Mouse (Mus musculus): Measurements from ENCODE around the gene Acvr1c.

DNA sequence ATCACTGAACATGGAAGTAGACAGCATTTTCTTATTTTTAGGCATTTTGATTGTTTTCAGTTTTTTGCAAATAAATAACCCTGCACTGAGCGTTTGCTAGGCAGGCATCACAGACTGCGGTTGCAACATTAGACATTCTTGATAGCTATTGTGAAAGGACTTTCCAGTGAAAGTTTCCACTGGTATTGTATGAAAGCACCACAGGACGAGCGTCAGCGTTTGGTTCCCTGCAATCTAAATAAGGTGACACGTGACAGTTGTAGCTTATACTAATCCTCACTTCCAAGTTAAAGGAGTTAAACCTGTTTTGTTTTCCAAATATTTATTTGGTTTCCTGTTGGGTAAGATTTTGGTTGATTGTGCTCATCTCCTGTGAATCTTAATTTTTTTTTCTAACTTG lies 34.4 kb downstream of the Acvr1c start:
- no peak for TF ChIP-seq CTCF (IDR thresholded peaks at IDR 0.05; ENCODE audit: borderline replicate concordance, insufficient read depth, low read length)
- TF ChIP-seq POLR2A (IDR thresholded peaks at IDR 0.05; ENCODE audit: low read depth, low read length) = no peak
